Mouse (Mus musculus) brain, embryonic 14.5 days (tissue): ENCODE measurements at regions not wholly inside any gene's neighbourhood (a gene's known extent, or its start where the extent isn't known, plus 50 kb on each side); places are given as distances from the start of the nearest gene placed in this dataset.

Experiments
- CTCF ChIP-seq: fragments of 200-500 bp; IDR thresholded peaks from 2 replicates; pipeline ENCODE4 v1.5.1; 2012; ENCODE audit warnings: inconsistent platforms, mild to moderate bottlenecking, moderate library complexity, borderline replicate concordance; ENCODE audit not compliant: insufficient read depth, insufficient read length; ENCODE audit errors: extremely low read depth
- POLR2A ChIP-seq: fragments of 200-500 bp; IDR thresholded peaks from 2 replicates; pipeline ENCODE4 v1.6.1; 2012; ENCODE audit warnings: mild to moderate bottlenecking, inconsistent platforms, borderline replicate concordance; ENCODE audit not compliant: poor library complexity, insufficient read depth, insufficient read length, severe bottlenecking; ENCODE audit errors: extremely low read depth

GRCm38 (mm10) chr19:6625574-6625973 is 82.7 kb upstream of the Slc22a12 start:
- TF ChIP-seq CTCF (no peak), POLR2A (no peak)
